Mouse (Mus musculus): Measurements from ENCODE around the gene Col4a2.

The Col4a2 gene

GRCm38 (mm10) chr8:11312349-11313175 is at the start of gene Col4a2, which contains the start of gene Col4a1:
TSS of gene Col4a2 (plus strand) at chr8:11312805.
TSS of gene Col4a1 (minus strand) at chr8:11312826.
- peak; percentile 60 to 66 for DNase-seq (ENCODE audit: low spot score in 2 of 2)

DNA sequence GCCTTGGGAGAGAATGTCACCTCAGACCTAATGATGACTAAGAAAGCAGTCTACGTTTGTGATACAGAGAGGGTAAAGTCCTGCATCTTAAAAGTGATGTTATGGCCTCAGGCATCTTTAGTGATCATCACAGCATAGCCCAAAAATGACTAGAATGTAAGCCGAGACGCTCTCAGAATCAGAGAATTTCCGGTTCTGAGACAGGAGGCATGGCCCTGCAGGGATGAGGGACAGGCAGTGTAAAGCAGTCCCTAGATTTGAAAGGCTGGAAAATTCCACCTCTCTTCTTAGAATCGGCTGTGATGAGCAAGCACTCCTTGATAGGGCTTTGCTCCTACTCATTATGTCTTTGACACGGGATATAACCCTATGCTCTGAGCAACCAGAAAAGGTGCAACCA is 48.8 kb upstream of the Col4a2 start:
- no peak for DNase-seq (ENCODE audit: low spot score in 2 of 2)

DNA sequence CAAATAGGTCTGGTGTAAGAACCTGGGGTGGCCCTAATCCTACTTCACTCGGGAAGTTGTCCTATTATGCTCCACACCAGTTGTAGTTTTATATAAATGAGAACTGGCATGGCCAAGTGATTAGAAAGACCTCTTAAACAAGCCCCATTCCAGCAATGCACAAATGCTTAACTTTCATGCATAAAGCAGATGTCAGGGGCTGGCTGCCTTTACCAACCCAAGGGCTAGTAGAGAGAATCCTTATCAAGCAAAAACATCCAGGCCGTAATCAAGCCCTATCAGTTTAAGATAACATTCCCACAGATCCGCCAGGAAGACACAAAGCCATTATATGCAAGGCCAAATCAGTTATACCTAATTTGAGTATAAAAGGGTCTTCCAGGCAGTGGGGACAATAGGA is 46.6 kb upstream of the Col4a2 start:
- no peak for DNase-seq (ENCODE audit: low spot score in 2 of 2)

GRCm38 (mm10) chr8:11266471-11266870 is 46.1 kb upstream of the Col4a2 start:
- DNase-seq (ENCODE audit: low spot score in 2 of 2) = no peak

GRCm38 (mm10) chr8:11268753-11269152 is 43.9 kb upstream of the Col4a2 start:
- no peak for DNase-seq (ENCODE audit: low spot score in 2 of 2)

DNA sequence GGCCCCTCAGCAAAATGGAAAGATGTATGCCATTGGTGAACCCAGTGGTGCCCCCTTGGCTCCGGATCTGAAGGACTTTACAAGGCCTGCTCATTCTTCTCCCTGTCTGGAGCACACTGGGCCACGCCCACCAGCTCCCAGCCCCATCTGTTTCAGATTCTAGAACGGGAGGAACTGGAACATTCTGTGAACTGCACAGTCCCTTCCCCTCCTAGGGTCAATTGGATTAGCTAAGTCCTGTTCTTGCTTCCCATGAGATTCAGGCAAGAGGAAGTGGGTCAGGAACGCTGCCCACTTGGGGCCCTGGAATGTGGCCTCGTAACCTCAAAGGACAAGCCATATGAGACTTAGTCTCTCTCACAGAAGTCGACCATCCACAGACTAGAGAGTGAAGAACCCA is 41.8 kb upstream of the Col4a2 start:
- DNase-seq (ENCODE audit: low spot score in 2 of 2) = no peak

- no peak for DNase-seq (ENCODE audit: low spot score in 2 of 2)
Measured at GRCm38 (mm10) chr8:11272205-11272604, 40.4 kb upstream of the Col4a2 start.

DNA sequence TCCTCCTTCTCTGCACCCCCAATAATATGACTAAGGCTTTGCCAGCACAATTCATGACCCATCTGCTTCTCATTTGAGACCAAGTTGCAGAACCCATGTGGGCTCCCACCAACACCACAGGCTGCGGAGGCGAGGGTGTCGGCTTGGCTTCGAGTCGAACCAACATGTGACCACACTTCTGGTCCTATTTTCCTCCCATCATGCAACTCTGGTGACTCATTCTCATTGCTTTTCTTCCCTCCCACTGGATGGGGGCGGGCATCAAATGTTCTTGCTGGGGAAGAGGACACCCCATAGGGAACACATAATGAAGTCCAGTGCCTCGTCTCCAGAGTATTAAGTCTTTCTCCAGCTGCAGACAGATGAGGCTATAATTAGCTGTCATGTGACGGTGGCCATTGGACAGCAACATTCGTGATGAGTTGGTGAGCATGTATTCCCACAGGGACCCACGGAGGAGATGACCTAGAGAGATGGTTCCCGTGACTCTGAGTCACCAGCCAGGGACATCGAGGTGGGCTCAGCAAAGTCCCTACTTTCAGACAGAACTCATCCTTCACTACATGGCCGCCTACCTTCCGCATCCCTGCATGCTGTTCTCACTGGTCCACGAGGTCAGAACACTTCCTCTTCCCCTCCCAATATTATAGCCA is 39.0 kb upstream of the Col4a2 start:
- DNase-seq (ENCODE audit: low spot score in 2 of 2) = peak; percentile 50 to 63

GRCm38 (mm10) chr8:11274415-11274814 is 38.2 kb upstream of the Col4a2 start:
- DNase-seq (ENCODE audit: low spot score in 2 of 2) = no peak

DNA sequence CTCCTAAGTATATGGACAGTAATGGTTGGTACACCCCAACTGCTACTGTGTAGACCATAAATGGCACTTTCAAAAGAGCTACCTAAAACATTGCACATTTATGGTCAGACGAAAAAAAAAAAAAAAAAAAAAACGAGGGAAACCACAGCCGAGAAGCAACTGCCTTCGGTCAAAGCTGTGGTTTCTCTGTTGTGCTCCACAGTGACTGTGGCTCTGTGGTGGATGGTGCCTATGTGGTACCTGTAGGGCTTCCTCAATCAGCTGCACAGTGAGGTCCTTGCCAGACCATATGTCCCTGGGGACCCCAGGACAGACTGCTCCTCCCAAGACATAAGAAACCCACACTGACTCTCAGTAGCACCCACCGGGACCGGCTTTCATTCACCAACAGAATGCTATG is 36.3 kb upstream of the Col4a2 start:
- no peak for DNase-seq (ENCODE audit: low spot score in 2 of 2)

- DNase-seq (ENCODE audit: low spot score in 2 of 2) = no peak
Measured at GRCm38 (mm10) chr8:11277602-11278051, 35.0 kb upstream of the Col4a2 start.

DNA sequence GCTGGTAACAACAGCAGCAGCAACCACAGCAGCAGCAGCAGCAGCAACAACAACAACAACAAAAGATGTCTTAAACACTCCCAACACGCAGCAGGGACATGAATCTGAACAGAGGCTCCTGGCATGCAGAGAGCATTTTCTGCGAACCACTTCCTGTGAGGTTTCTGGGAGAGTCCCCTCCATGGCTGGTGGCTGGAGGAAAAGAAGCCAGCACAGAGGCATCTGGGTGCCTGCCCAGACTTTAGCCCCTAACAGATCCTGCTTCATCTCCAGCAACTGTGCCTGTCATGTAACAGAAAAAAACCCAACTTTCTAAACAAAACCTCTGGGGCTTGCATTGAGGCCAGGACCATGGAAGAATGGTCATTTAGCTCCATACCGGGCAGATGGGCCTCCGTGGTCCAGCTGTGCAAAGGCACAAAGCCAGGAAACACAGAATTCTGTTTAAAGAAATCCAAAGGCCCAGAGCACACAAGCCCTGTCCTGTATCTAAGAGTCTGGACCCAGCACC is 34.4 kb upstream of the Col4a2 start:
- DNase-seq (ENCODE audit: low spot score in 2 of 2) = no peak

DNA sequence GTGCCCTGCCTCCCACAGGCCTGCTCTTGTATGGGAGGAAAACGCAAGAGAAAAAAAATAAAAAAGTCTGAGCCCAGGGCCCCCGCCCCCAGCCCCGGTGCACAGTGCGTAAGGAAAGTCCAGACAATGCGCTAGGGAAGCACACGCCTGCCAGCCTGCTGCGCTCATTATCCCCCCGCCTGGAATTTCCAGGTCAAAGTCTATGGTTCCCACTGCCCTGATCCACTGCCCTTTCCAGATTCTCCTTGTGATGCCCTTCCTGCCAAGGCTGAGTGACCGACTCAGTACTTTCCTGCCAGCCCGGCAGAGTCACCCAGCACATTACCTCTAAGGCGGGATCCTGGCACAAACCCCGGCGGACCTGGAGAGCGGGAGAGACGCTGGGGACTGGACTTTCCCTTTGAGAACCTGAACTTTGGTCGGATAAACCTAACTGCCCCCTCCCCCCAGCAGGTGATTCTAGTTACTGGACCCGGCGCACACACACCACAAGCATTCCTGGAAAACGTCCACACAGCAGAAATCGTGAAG is 33.2 kb upstream of the Col4a2 start:
- no peak for DNase-seq (ENCODE audit: low spot score in 2 of 2)

DNA sequence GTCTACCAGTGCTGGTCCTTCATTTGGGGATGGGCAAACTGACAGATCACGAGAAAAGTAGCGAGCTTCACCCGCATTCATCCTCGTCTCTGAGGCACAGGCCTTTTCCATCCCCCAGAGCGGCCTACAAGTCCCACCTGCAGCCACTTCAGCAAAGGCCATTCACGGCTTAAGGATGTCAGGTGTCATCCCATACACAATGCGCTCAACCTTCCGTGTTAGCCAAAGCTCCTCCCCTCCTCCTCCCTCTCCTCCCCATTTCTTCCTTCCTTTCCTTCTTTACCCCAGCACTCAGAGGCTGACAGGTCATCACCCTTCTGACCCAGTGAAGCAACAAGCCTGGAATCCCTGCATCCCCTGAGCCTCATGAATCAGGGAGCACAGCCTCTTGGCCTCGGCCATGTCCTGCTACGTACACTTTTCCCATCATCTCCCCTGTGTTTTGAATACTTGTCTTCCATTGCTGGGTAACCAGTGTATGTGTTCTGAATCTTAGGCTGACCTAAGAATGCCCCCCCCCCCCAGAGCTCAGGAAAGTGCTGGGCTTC is 31.8 kb upstream of the Col4a2 start:
- DNase-seq (ENCODE audit: low spot score in 2 of 2) = no peak

DNA sequence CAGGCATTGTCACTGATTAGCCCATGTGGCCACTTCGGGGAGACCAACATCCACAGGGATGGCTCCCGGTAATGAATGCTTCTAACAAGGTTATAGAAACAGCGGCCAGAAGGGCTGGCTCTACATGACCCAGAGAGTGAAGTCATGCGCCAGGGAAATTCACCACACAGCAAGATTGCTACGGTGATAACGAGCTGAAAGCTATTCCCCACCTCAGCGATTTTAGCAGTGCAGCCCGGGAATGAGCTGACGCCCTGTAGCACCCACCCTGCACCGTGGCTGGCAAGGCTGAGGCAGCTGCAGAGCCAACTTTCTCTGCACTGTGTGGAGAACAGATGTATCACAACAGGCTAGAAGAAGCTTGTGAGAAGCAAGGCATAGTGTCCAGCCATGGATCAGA is 30.5 kb upstream of the Col4a2 start:
- DNase-seq (ENCODE audit: low spot score in 2 of 2) = no peak

GRCm38 (mm10) chr8:11282696-11283095 is 29.9 kb upstream of the Col4a2 start:
- no peak for DNase-seq (ENCODE audit: low spot score in 2 of 2)

- DNase-seq (ENCODE audit: low spot score in 2 of 2) = no peak
Measured at GRCm38 (mm10) chr8:11283217-11283616, 29.4 kb upstream of the Col4a2 start.

- no peak for DNase-seq (ENCODE audit: low spot score in 2 of 2)
Measured at GRCm38 (mm10) chr8:11285437-11285836, 27.2 kb upstream of the Col4a2 start.

- no peak for DNase-seq (ENCODE audit: low spot score in 2 of 2)
Measured at GRCm38 (mm10) chr8:11287139-11287538, 25.5 kb upstream of the Col4a2 start.

- no peak for DNase-seq (ENCODE audit: low spot score in 2 of 2)
Measured at GRCm38 (mm10) chr8:11288286-11288685, 24.3 kb upstream of the Col4a2 start.

- no peak for DNase-seq (ENCODE audit: low spot score in 2 of 2)
Measured at GRCm38 (mm10) chr8:11290533-11290932, 22.1 kb upstream of the Col4a2 start.

DNA sequence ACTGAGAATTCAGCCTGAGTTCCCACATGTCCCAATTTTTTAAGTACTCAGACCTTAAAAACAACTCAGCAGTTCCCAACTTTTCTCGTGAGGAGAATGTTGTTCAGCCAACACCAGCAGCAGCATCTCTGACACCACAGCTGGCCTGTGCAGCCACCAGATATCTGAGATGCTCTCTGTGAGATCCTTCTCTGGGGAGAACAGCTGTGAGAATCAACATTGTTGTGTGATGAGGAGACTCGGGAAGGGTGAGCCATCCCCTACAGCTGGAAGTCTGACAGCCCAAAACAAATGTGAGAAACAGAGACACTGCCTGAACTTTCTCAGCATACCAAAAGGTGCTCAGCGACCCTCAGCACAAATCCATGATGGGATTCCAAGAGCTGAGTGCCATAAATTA is 20.0 kb upstream of the Col4a2 start:
- DNase-seq (ENCODE audit: low spot score in 2 of 2) = no peak
